Mouse (Mus musculus) cerebellum, adult 11-12 months (tissue): ENCODE measurements around the gene Grm3.

ENCODE experiments used
- DNase-seq: peaks from one replicate; pipeline ENCODE4 v3.0.0; 2022

Gene Grm3

GRCm38 (mm10) chr5:9622264-9623094 is 102.5 kb downstream of the Grm3 start:
- DNase-seq = no peak

GRCm38 (mm10) chr5:9621417-9622067 is 103.4 kb downstream of the Grm3 start:
- DNase-seq = no peak

GRCm38 (mm10) chr5:9579021-9579420 is 145.9 kb downstream of the Grm3 start:
- DNase-seq = no peak

GRCm38 (mm10) chr5:9578571-9578970 is 146.4 kb downstream of the Grm3 start:
- DNase-seq = no peak

GRCm38 (mm10) chr5:9570946-9571345 is 154.0 kb downstream of the Grm3 start:
- no peak for DNase-seq

- DNase-seq = no peak
These were observed 167.3 kb downstream of the Grm3 start for GRCm38 (mm10) chr5:9557706-9558105.

- DNase-seq = no peak
These were observed 184.0 kb downstream of the Grm3 start for GRCm38 (mm10) chr5:9540822-9541557.

GRCm38 (mm10) chr5:9525507-9525906 is 199.5 kb downstream of the Grm3 start:
- no peak for DNase-seq

- no peak for DNase-seq
These were observed 213.9 kb downstream of the Grm3 start for GRCm38 (mm10) chr5:9511027-9511426.

- no peak for DNase-seq
These were observed 227.7 kb downstream of the Grm3 start for GRCm38 (mm10) chr5:9497235-9497634.

- peak; percentile 29 for DNase-seq
These were observed 229.5 kb downstream of the Grm3 start for GRCm38 (mm10) chr5:9495456-9495855.

GRCm38 (mm10) chr5:9477587-9477986 is 247.4 kb downstream of the Grm3 start:
- no peak for DNase-seq

GRCm38 (mm10) chr5:9453298-9453697 is 271.7 kb downstream of the Grm3 start:
- no peak for DNase-seq

GRCm38 (mm10) chr5:9449570-9449969 is 275.4 kb downstream of the Grm3 start:
- peak; percentile 46 for DNase-seq

- DNase-seq = peak; percentile 65
These were observed 276.0 kb downstream of the Grm3 start for GRCm38 (mm10) chr5:9448931-9449330.

- no peak for DNase-seq
These were observed 278.8 kb downstream of the Grm3 start for GRCm38 (mm10) chr5:9446146-9446545.
